Mouse (Mus musculus): ENCODE data around the gene Dnaja4.
"Not testable (repeated sequence)": the region's sequence is repeated elsewhere in the genome, so short reads cannot be mapped to it uniquely, and the experiment has no call there.

Gene Dnaja4

GRCm38 (mm10) chr9:54698318-54699086 is at the start of gene Dnaja4:
Dnaja4 (plus strand) TSS chr9:54698873.
- CTCF ChIA-PET: no interaction called here

GRCm38 (mm10) chr9:54649360-54649759 is 49.3 kb upstream of the Dnaja4 start:
- CTCF ChIA-PET: interaction anchor here (0.6 kb wide), 1 partner anchor 29 kb away, joined by 4 read pairs; no protein-coding TSS in a partner anchor

GRCm38 (mm10) chr9:54652778-54653177 is 45.9 kb upstream of the Dnaja4 start:
- CTCF ChIA-PET: no interaction called here

GRCm38 (mm10) chr9:54655846-54656245 is 42.8 kb upstream of the Dnaja4 start:
- CTCF ChIA-PET: no interaction called here

GRCm38 (mm10) chr9:54656402-54656801 is 42.3 kb upstream of the Dnaja4 start:
- CTCF ChIA-PET: no interaction called here

- CTCF ChIA-PET: interaction anchor here (0.6 kb wide), 2 partner anchors 21 to 353 kb away, joined by 3 to 23 read pairs; no protein-coding TSS in a partner anchor
Measured at GRCm38 (mm10) chr9:54658773-54659172, 39.9 kb upstream of the Dnaja4 start.

- CTCF ChIA-PET: no interaction called here
Measured at GRCm38 (mm10) chr9:54661605-54662377, 36.9 kb upstream of the Dnaja4 start, which contains the start of gene Acsbg1. Acsbg1 (minus strand) TSS chr9:54661870.

- CTCF ChIA-PET: no interaction called here
Measured at GRCm38 (mm10) chr9:54664358-54664757, 34.3 kb upstream of the Dnaja4 start.

- CTCF ChIA-PET: no interaction called here
Measured at GRCm38 (mm10) chr9:54666116-54666515, 32.6 kb upstream of the Dnaja4 start.

- CTCF ChIA-PET: no interaction called here
Measured at GRCm38 (mm10) chr9:54668455-54668854, 30.2 kb upstream of the Dnaja4 start.

- CTCF ChIA-PET: no interaction called here
Measured at GRCm38 (mm10) chr9:54671962-54672361, 26.7 kb upstream of the Dnaja4 start.

- CTCF ChIA-PET: no interaction called here
Measured at GRCm38 (mm10) chr9:54673887-54674286, 24.8 kb upstream of the Dnaja4 start.

- CTCF ChIA-PET: interaction anchor here (0.7 kb wide), 1 partner anchor 117 kb away, joined by 3 read pairs; no protein-coding TSS in a partner anchor
Measured at GRCm38 (mm10) chr9:54676531-54676986, 22.1 kb upstream of the Dnaja4 start.

GRCm38 (mm10) chr9:54682846-54683245 is 15.8 kb upstream of the Dnaja4 start:
- CTCF ChIA-PET: no interaction called here

GRCm38 (mm10) chr9:54683814-54684605 is 14.7 kb upstream of the Dnaja4 start:
- CTCF ChIA-PET: no interaction called here

- CTCF ChIA-PET: no interaction called here
Measured at GRCm38 (mm10) chr9:54687246-54688236, 11.1 kb upstream of the Dnaja4 start.

- CTCF ChIA-PET: no interaction called here
Measured at GRCm38 (mm10) chr9:54689446-54689845, 9.2 kb upstream of the Dnaja4 start.

GRCm38 (mm10) chr9:54690697-54691096 is 8.0 kb upstream of the Dnaja4 start:
- CTCF ChIA-PET: not testable (repeated sequence)

GRCm38 (mm10) chr9:54691241-54691805 is 7.3 kb upstream of the Dnaja4 start:
- CTCF ChIA-PET: not testable (repeated sequence)

- CTCF ChIA-PET: no interaction called here
Measured at GRCm38 (mm10) chr9:54699087-54699344, 343 bp downstream of the Dnaja4 start.
